Mouse (Mus musculus) hindbrain, embryonic 11.5 days (tissue): ENCODE results near the gene Cldn15. TPM values are rescaled to one million over a fixed set of nuclear protein-coding genes. Genes with fewer than 3 reads are reported as not detected.

Experiments
- ATAC-seq: fragments of 200-750 bp; cut with Nextera tagmentation; 2 replicates; pipeline ENCODE4 v1.8.0; 2017; ENCODE audit warnings: mild to moderate bottlenecking, moderate TSS enrichment, moderate library complexity; ENCODE audit not compliant: low FRiP score
- DNase-seq: peaks from one replicate; pipeline ENCODE4 v3.0.0-alpha.2; 2015; ENCODE audit warnings: low spot score
- H3K27ac ChIP-seq: fragments of 300-500 bp; sonication (generic); 2 replicates; pipeline ENCODE4 v1.5.1; 2014; ENCODE audit warnings: mild to moderate bottlenecking, low read depth, low read length
- H3K27me3 ChIP-seq: fragments of 300-500 bp; sonication (generic); 2 replicates; pipeline ENCODE4 v1.6.1; 2014; ENCODE audit warnings: mild to moderate bottlenecking, low read length, moderate library complexity, mixed read lengths; ENCODE audit not compliant: control insufficient read depth, insufficient read depth
- H3K36me3 ChIP-seq: fragments of 300-500 bp; sonication (generic); 2 replicates; pipeline ENCODE4 v1.6.1; 2014; ENCODE audit warnings: mild to moderate bottlenecking, low read length, moderate library complexity, mixed read lengths; ENCODE audit not compliant: control insufficient read depth, insufficient read depth
- H3K4me1 ChIP-seq: fragments of 300-500 bp; sonication (generic); replicated peaks from 2 replicates; pipeline ENCODE4 v1.6.1; 2014; ENCODE audit warnings: low read length, mixed read lengths; ENCODE audit not compliant: control insufficient read depth, insufficient read depth
- H3K4me2 ChIP-seq: fragments of 300-500 bp; sonication (generic); replicated peaks from 2 replicates; pipeline ENCODE4 v1.6.1; 2014; ENCODE audit warnings: mild to moderate bottlenecking, low read depth, low read length
- H3K4me3 ChIP-seq: fragments of 300-500 bp; sonication (generic); 2 replicates; pipeline ENCODE4 v1.5.1; 2014; ENCODE audit warnings: low read depth, low read length
- H3K9ac ChIP-seq: fragments of 300-500 bp; sonication (generic); 2 replicates; pipeline ENCODE4 v1.6.1; 2014; ENCODE audit warnings: low read depth, low read length
- H3K9me3 ChIP-seq: fragments of 300-500 bp; sonication (generic); 2 replicates; pipeline ENCODE4 v1.6.1; 2016; ENCODE audit warnings: low read length; ENCODE audit not compliant: control insufficient read depth
- WGBS: fragments of 180-500 bp; shearing (Covaris S2); extraction: QIAGEN DNeasy Blood & Tissue Kit; methylation state at CpG from one replicate; pipeline ENCODE4 v1.1.7; 2014; 5-methylcytosine and 5-hydroxymethylcytosine counted together
- polyA plus RNA-seq: library from polyadenylated mRNA; unstranded; fragments of >200 nt; fragmentation: Nextera tagmentation; extraction: Ambion mirVana; gene quantifications from 2 replicates; pipeline ENCODE4 v1.2.1, GENCODE M21; 2014

Gene Cldn15
- polyA plus RNA-seq, 1 experiment from 2014 or later: 0.32 TPM

- peaks cover 5% of the 10 kb centered on the region; the same call in 1 of the 2 replicates for H3K36me3 ChIP-seq
- no peak overlapping the region for H3K4me3 ChIP-seq
- no peak overlapping the region for H3K4me2 ChIP-seq
- H3K9me3 ChIP-seq: no peaks in the 10 kb centered on the region
- H3K27me3 ChIP-seq: no peaks in the 10 kb centered on the region
- H3K27ac ChIP-seq: 0 out of 2 replicates have a peak overlapping the region, but pooled peaks have one; percentile 27
- H3K4me1 ChIP-seq: peaks cover 7% of the 10 kb centered on the region
- DNase-seq: no peak
- no peak overlapping the region for H3K9ac ChIP-seq
- WGBS: 93% methylated on average over 8 of the region's 8 CpGs
- no peak for ATAC-seq
Measured at GRCm38 (mm10) chr5:136965686-136966085, 730 bp upstream of the Cldn15 start.

- Histone ChIP-seq H3K9ac (no peak overlapping the region), H3K4me1 (peaks cover 7% of the 10 kb centered on the region), H3K4me3 (no peak overlapping the region), H3K27ac (no peak overlapping the region), H3K4me2 (no peak overlapping the region), H3K9me3 (no peaks in the 10 kb centered on the region), H3K27me3 (no peaks in the 10 kb centered on the region), H3K36me3 (peaks cover 5% of the 10 kb centered on the region; the same call in 1 of the 2 replicates)
- no peak for DNase-seq
- ATAC-seq: no peak
- 95% methylated on average over 4 of the region's 4 CpGs for WGBS
Measured at GRCm38 (mm10) chr5:136966861-136967455, 542 bp downstream of the Cldn15 start.

- Histone ChIP-seq H3K4me3 (no peak overlapping the region), H3K4me2 (no peak overlapping the region), H3K9me3 (no peaks in the 10 kb centered on the region), H3K9ac (no peak overlapping the region), H3K27me3 (no peaks in the 10 kb centered on the region), H3K4me1 (peaks cover 7% of the 10 kb centered on the region), H3K27ac (no peak overlapping the region), H3K36me3 (peaks cover 5% of the 10 kb centered on the region; the same call in 1 of the 2 replicates)
- ATAC-seq (no peak), DNase-seq (no peak)
- whole genome bisulfite sequencing: 76% methylated on average over 10 of the region's 10 CpGs
Measured at GRCm38 (mm10) chr5:136967592-136967991, 1.2 kb downstream of the Cldn15 start.

- Histone ChIP-seq H3K4me1 (no peaks in the 10 kb centered on the region), H3K27me3 (no peaks in the 10 kb centered on the region), H3K4me2 (no peak overlapping the region), H3K27ac (no peak overlapping the region), H3K9me3 (no peaks in the 10 kb centered on the region), H3K4me3 (no peak overlapping the region), H3K9ac (no peak overlapping the region), H3K36me3 (peaks cover 5% of the 10 kb centered on the region; the same call in 1 of the 2 replicates)
- DNase-seq (peak; percentile 64), ATAC-seq (no peak)
- WGBS: 76% methylated on average over 1 of the region's 1 CpGs
Measured at GRCm38 (mm10) chr5:136970703-136971102, 4.3 kb downstream of the Cldn15 start.

GRCm38 (mm10) chr5:136973670-136974069 is 7.3 kb downstream of the Cldn15 start:
- DNase-seq (no peak), ATAC-seq (no peak)
- Histone ChIP-seq H3K9ac (no peak overlapping the region), H3K27me3 (no peaks in the 10 kb centered on the region), H3K4me2 (no peak overlapping the region), H3K36me3 (no peaks in the 10 kb centered on the region), H3K4me3 (no peak overlapping the region), H3K27ac (no peak overlapping the region), H3K9me3 (no peaks in the 10 kb centered on the region), H3K4me1 (no peaks in the 10 kb centered on the region)
- WGBS: 85% methylated on average over 8 of the region's 8 CpGs

- H3K4me1 ChIP-seq: no peaks in the 10 kb centered on the region
- no peak overlapping the region for H3K9ac ChIP-seq
- H3K9me3 ChIP-seq: no peaks in the 10 kb centered on the region
- no peak for DNase-seq
- H3K4me3 ChIP-seq: no peak overlapping the region
- ATAC-seq: no peak
- no peaks in the 10 kb centered on the region for H3K27me3 ChIP-seq
- H3K4me2 ChIP-seq: no peak overlapping the region
- no peak overlapping the region for H3K27ac ChIP-seq
- WGBS: 73% methylated on average over 4 of the region's 4 CpGs
- H3K36me3 ChIP-seq: peaks cover 5% of the 10 kb centered on the region; the same call in 1 of the 2 replicates
Measured at GRCm38 (mm10) chr5:136977769-136978168, 11.4 kb downstream of the Cldn15 start.

GRCm38 (mm10) chr5:136979762-136980161 is 13.3 kb downstream of the Cldn15 start:
- H3K4me3 ChIP-seq: no peak overlapping the region
- H3K27ac ChIP-seq: no peak overlapping the region
- 82% methylated on average over 2 of the region's 2 CpGs for WGBS
- no peaks in the 10 kb centered on the region for H3K27me3 ChIP-seq
- no peak overlapping the region for H3K4me2 ChIP-seq
- H3K9me3 ChIP-seq: no peaks in the 10 kb centered on the region
- no peaks in the 10 kb centered on the region for H3K4me1 ChIP-seq
- DNase-seq: no peak
- peaks cover 5% of the 10 kb centered on the region; the same call in 1 of the 2 replicates for H3K36me3 ChIP-seq
- ATAC-seq: no peak
- no peak overlapping the region for H3K9ac ChIP-seq

GRCm38 (mm10) chr5:136980974-136981373 is 14.6 kb downstream of the Cldn15 start:
- H3K9ac ChIP-seq: no peak overlapping the region
- ATAC-seq: no peak
- H3K27ac ChIP-seq: no peak overlapping the region
- WGBS: 91% methylated on average over 8 of the region's 8 CpGs
- no peak overlapping the region for H3K4me2 ChIP-seq
- H3K27me3 ChIP-seq: no peaks in the 10 kb centered on the region
- no peak overlapping the region for H3K4me3 ChIP-seq
- no peaks in the 10 kb centered on the region; the same call in 1 of the 2 replicates for H3K4me1 ChIP-seq
- no peak for DNase-seq
- no peaks in the 10 kb centered on the region for H3K9me3 ChIP-seq
- peaks cover 5% of the 10 kb centered on the region; the same call in 1 of the 2 replicates for H3K36me3 ChIP-seq

- DNase-seq: peak; percentile 79
Measured at GRCm38 (mm10) chr5:136982338-136982930, 16.0 kb downstream of the Cldn15 start.

More at GRCm38 (mm10) chr5:136982338-136982930, 16.0 kb downstream of the Cldn15 start:
- H3K27ac ChIP-seq: no peak overlapping the region
- peaks cover 5% of the 10 kb centered on the region; the same call in 1 of the 2 replicates for H3K36me3 ChIP-seq
- H3K9me3 ChIP-seq: no peaks in the 10 kb centered on the region
- ATAC-seq: no peak
- no peak overlapping the region for H3K4me2 ChIP-seq
- H3K4me1 ChIP-seq: no peaks in the 10 kb centered on the region; the same call in 1 of the 2 replicates
- 58% methylated on average over 14 of the region's 16 CpGs for WGBS
- no peak overlapping the region for H3K4me3 ChIP-seq
- H3K27me3 ChIP-seq: no peaks in the 10 kb centered on the region
- H3K9ac ChIP-seq: no peak overlapping the region
